Mouse (Mus musculus): ENCODE measurements around the gene Tceal6. TPM values are rescaled to one million over a fixed set of nuclear protein-coding genes. Genes with fewer than 3 reads are reported as not detected.
A peak's percentile ranks its signal among the peaks of the same experiment; 100 is the strongest.
"Not testable (repeated sequence)": the region's sequence is repeated elsewhere in the genome, so short reads cannot be mapped to it uniquely, and the experiment has no call there.

Gene Tceal6
- 6.0 and 15.0 TPM in 2 replicates for polyA plus RNA-seq (2012; rRNA removed)
- polyA plus RNA-seq (2014; fragmentation: Nextera tagmentation; extraction: Ambion mirVana), result 3.5 and 4.6 TPM in 2 replicates

DNA sequence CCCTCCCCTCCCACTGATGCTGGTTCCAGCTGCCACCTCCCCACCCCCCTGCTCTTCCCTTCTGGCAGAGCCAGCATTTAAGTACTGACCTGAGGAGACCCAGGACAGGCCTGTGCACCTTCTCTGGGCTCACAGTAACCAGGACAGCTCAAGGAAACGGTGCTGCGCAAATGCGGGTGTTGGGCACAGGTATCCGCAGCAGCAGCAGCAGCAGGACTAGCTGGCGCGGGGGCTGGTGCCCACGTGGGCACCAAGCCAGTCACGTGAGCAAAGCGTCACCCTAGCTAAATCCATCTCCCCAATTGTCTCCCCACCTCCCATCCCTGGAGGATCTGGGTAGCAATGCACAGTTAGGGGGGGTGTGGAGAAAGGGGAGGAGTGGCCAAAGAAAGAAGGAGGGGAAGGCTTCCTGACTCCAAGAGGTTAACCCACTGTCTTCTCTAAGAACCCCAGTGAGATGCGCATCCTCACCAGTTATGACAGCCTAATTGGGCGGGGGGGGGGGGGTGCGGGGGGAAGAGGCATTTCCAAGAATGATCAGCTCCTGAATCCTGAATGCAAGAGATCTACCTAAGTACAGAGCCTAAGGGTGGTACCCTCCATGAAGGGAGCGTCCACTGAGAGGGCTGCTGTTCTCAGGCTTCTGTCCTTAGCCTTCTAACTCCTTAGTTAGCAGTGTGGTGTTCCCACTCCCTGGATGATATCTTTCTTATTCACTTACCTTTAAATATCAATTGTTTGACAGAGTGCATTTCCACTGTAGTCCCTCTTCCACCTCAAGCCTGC, at the start of gene Tceal6:
Tceal6 (minus strand) TSS at position 252 of the 786 bp plus-strand sequence.
- Histone ChIP-seq H3K4me1 (ENCODE audit: control insufficient read depth, insufficient read depth, low read length) (no peaks in the 10 kb centered on the region), H3K36me3 (ENCODE audit: control insufficient read depth, insufficient read depth, low read length) (no peaks in the 10 kb centered on the region), H3K9ac (ENCODE audit: low read depth, low read length, severe bottlenecking) (peak within 1 kb of the TSS; percentile 38), H3K9me3 (ENCODE audit: control insufficient read depth, low read length) (no peaks in the 10 kb centered on the region), H3K27ac (replicated peaks; ENCODE audit: low read depth, low read length) (no peak within 1 kb of the TSS), H3K27me3 (ENCODE audit: control insufficient read depth, insufficient read depth, low read length) (no peaks in the 10 kb centered on the region; the same call in 1 of the 2 replicates), H3K4me2 (replicated peaks; ENCODE audit: low read depth, low read length, severe bottlenecking) (peak within 1 kb of the TSS; percentile 47), H3K4me3 (replicated peaks; ENCODE audit: low read length) (peak within 1 kb of the TSS; percentile 31)
- WGBS, result 22% methylated on average over 11 of the region's 13 CpGs
- peak; percentile 30; the same call in 1 of the 2 replicates for ATAC-seq (ENCODE audit: low FRiP score, low read depth)
- TF ChIP-seq POLR2A (IDR thresholded peaks at IDR 0.05; ENCODE audit: borderline replicate concordance, extremely low read depth, insufficient read depth, insufficient read length), result no peak
- no peak for DNase-seq (ENCODE audit: low spot score)

DNA sequence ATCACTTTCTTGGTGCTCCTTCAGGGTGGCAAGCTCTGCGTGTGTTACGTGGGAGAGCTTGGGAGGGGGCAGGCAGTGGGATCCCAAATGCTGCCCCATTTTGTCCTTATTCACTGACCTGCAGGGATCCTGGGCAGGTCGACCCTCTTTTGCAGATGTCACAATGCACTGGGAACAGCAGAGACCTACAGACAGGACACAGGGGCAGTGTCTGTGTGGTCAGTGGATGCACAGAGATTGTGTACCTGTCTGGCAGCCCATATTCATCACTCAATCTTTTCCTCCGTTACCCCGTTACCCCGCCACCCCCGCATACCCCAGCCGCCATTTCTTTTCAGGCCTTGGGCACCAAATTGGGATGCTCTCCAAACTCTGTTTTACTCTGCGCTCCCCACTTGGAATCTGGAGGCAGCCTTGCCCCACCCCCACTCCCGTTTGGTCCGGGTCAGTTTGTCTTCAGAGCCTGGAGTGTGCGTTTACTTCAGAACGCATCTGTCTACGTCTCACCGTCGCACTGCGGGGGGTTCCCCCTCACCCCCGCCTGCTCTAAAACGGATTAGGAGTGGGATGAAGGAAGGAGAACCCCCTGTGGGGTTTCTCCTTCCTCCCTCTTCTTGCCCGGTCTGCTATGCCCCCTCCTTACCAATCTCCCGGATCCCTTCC, 583 bp downstream of the Tceal6 start:
- not testable (repeated sequence) for H3K27ac ChIP-seq (replicated peaks; ENCODE audit: low read depth, low read length); H3K27me3 ChIP-seq (ENCODE audit: control insufficient read depth, insufficient read depth, low read length); H3K36me3 ChIP-seq (ENCODE audit: control insufficient read depth, insufficient read depth, low read length); H3K9me3 ChIP-seq (ENCODE audit: control insufficient read depth, low read length); DNase-seq (ENCODE audit: low spot score); H3K4me1 ChIP-seq (ENCODE audit: control insufficient read depth, insufficient read depth, low read length)
- H3K4me2 ChIP-seq (replicated peaks; ENCODE audit: low read depth, low read length, severe bottlenecking), result peak overlapping the region; percentile 47
- peak overlapping the region; percentile 38 for H3K9ac ChIP-seq (ENCODE audit: low read depth, low read length, severe bottlenecking)
- peak overlapping the region; percentile 31 for H3K4me3 ChIP-seq (replicated peaks; ENCODE audit: low read length)
- WGBS, result 29% methylated on average over 19 of the region's 21 CpGs
- ATAC-seq (ENCODE audit: low FRiP score, low read depth), result 0 out of 2 replicates have a peak, but pooled peaks have one; percentile 41

DNA sequence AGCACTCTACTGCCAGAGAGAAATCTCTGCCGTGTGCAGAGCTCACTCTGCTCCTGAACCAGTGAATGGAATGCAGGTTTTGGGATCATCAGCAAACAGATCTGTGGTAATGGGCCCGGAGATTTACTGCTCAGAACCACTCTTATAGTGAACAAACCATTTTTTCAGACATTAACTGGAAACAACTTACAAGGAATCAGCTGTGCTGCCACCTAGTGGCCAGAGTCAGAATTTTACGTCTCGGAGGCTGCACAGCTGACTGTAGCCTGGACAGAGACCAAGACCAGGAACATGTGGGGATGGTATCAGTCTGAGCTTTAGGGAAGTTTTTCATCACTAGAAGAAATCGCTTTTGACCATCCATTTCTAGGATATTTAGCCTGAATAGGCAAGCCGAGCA, 20.6 kb downstream of the Tceal6 start:
- H3K27ac ChIP-seq (replicated peaks; ENCODE audit: low read depth, low read length); H3K4me2 ChIP-seq (replicated peaks; ENCODE audit: low read depth, low read length, severe bottlenecking); H3K4me3 ChIP-seq (replicated peaks; ENCODE audit: low read length); H3K27me3 ChIP-seq (ENCODE audit: control insufficient read depth, insufficient read depth, low read length); DNase-seq (ENCODE audit: low spot score); ATAC-seq (ENCODE audit: low FRiP score, low read depth); H3K9ac ChIP-seq (ENCODE audit: low read depth, low read length, severe bottlenecking); H3K4me1 ChIP-seq (ENCODE audit: control insufficient read depth, insufficient read depth, low read length); H3K36me3 ChIP-seq (ENCODE audit: control insufficient read depth, insufficient read depth, low read length); H3K9me3 ChIP-seq (ENCODE audit: control insufficient read depth, low read length): not testable (repeated sequence)
- WGBS, result no CpG with 5 or more reads among the region's 6 CpGs

DNA sequence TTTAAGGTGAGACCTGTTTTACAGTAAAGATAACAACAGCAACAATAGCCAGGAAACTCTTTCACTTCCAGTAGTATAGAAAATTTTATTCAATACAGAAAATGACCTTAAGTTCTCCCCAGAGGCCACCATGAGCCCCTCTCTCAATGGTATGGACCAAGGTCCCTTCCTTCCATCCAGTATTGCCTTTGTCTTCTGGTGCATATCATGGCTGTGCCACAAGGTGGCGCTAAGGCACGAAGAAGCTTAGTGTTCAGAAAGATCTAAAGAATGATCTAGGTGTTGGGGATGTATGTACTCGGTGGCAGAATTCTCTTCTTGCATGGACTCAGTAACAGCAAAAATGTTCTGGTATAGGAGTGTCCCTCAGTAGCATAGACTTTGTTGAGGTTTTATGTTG, 21.8 kb downstream of the Tceal6 start:
- not testable (repeated sequence) for H3K4me3 ChIP-seq (replicated peaks; ENCODE audit: low read length); H3K4me1 ChIP-seq (ENCODE audit: control insufficient read depth, insufficient read depth, low read length); ATAC-seq (ENCODE audit: low FRiP score, low read depth); DNase-seq (ENCODE audit: low spot score); H3K27ac ChIP-seq (replicated peaks; ENCODE audit: low read depth, low read length); H3K27me3 ChIP-seq (ENCODE audit: control insufficient read depth, insufficient read depth, low read length); H3K36me3 ChIP-seq (ENCODE audit: control insufficient read depth, insufficient read depth, low read length); H3K9me3 ChIP-seq (ENCODE audit: control insufficient read depth, low read length); H3K9ac ChIP-seq (ENCODE audit: low read depth, low read length, severe bottlenecking); H3K4me2 ChIP-seq (replicated peaks; ENCODE audit: low read depth, low read length, severe bottlenecking)
- WGBS, result no CpG with 5 or more reads among the region's 3 CpGs

DNA sequence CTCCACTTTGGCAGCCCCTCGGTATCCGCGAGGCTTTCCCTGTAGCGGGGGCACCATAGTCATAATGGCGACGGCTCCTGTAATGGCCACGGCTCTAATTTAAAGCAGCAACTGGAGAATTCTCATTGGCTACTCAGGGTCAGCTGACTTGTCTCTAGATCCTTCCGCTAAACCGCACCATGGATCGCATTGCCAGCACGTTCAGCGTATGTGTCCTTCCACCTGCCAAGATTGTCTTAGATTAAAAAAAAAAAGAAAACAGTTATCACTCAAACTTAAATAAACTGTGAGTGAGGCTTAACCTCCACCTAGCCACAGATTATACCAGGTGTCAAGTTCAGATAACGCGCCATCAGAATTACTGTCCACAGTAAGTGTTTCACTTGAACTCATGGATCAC, 33.0 kb downstream of the Tceal6 start, which contains the start of gene Gm15023:
Gm15023 (minus strand) TSS at position 101 of the 400 bp plus-strand sequence.
- WGBS, result 98% methylated on average over 4 of the region's 14 CpGs
- H3K4me2 ChIP-seq (replicated peaks; ENCODE audit: low read depth, low read length, severe bottlenecking); H3K4me1 ChIP-seq (ENCODE audit: control insufficient read depth, insufficient read depth, low read length); H3K27ac ChIP-seq (replicated peaks; ENCODE audit: low read depth, low read length); H3K4me3 ChIP-seq (replicated peaks; ENCODE audit: low read length); H3K9me3 ChIP-seq (ENCODE audit: control insufficient read depth, low read length); DNase-seq (ENCODE audit: low spot score); H3K9ac ChIP-seq (ENCODE audit: low read depth, low read length, severe bottlenecking); ATAC-seq (ENCODE audit: low FRiP score, low read depth); H3K27me3 ChIP-seq (ENCODE audit: control insufficient read depth, insufficient read depth, low read length); H3K36me3 ChIP-seq (ENCODE audit: control insufficient read depth, insufficient read depth, low read length): not testable (repeated sequence)

Other genes with a start within 250 kb of the Tceal6 start
- 0.40 and 0.52 TPM in 2 replicates for gene Nxf2, start 245.9 kb downstream of the Tceal6 start, polyA plus RNA-seq (2012; rRNA removed)
- gene Nxf2, start 245.9 kb downstream of the Tceal6 start, polyA plus RNA-seq (2014; fragmentation: Nextera tagmentation; extraction: Ambion mirVana), result 0.70 and 0.88 TPM in 2 replicates
- 3.0 and 4.0 TPM in 2 replicates for gene Zmat1, start 201.5 kb downstream of the Tceal6 start, polyA plus RNA-seq (2012; rRNA removed)
- 5.9 and 6.5 TPM in 2 replicates for gene Zmat1, start 201.5 kb downstream of the Tceal6 start, polyA plus RNA-seq (2014; fragmentation: Nextera tagmentation; extraction: Ambion mirVana)
- 0.03 TPM in 1 of 2 replicates, not detected in the other for gene Gm15023, start 33.1 kb downstream of the Tceal6 start, polyA plus RNA-seq (2012; rRNA removed)
- not detected in 2 replicates for gene Gm15023, start 33.1 kb downstream of the Tceal6 start, polyA plus RNA-seq (2014; fragmentation: Nextera tagmentation; extraction: Ambion mirVana)
- gene Pramel3, start 91.6 kb upstream of the Tceal6 start, polyA plus RNA-seq (2012; rRNA removed), result 0.01 TPM in 1 of 2 replicates, not detected in the other
- gene Pramel3, start 91.6 kb upstream of the Tceal6 start, polyA plus RNA-seq (2014; fragmentation: Nextera tagmentation; extraction: Ambion mirVana), result not detected in 2 replicates
- gene Gm5128, start 162.6 kb upstream of the Tceal6 start, polyA plus RNA-seq (2012; rRNA removed), result 0.03 TPM in 1 of 2 replicates, not detected in the other
- gene Gm5128, start 162.6 kb upstream of the Tceal6 start, polyA plus RNA-seq (2014; fragmentation: Nextera tagmentation; extraction: Ambion mirVana), result not detected in 2 replicates
- 0.03 TPM in 1 of 2 replicates, not detected in the other for gene Gm7903, start 223.1 kb upstream of the Tceal6 start, polyA plus RNA-seq (2012; rRNA removed)
- gene Gm7903, start 223.1 kb upstream of the Tceal6 start, polyA plus RNA-seq (2014; fragmentation: Nextera tagmentation; extraction: Ambion mirVana), result not detected in 2 replicates